Mouse (Mus musculus) large intestine, adult 2 months (tissue): Measurements from ENCODE around the gene Rnf11. TPM values are rescaled to one million over a fixed set of nuclear protein-coding genes. Genes with fewer than 3 reads are reported as not detected.
"Not testable (repeated sequence)": the region's sequence is repeated elsewhere in the genome, so short reads cannot be mapped to it uniquely, and the experiment has no call there.

Experiments
- DNase-seq: peaks from one replicate; pipeline ENCODE4 v3.0.0-alpha.2; 2012; ENCODE audit warnings: low read depth, low spot score
- WGBS: fragments of 180-500 bp; shearing (Covaris S2); methylation state at CpG from one replicate; pipeline ENCODE4 v1.1.7; 2018; 5-methylcytosine and 5-hydroxymethylcytosine counted together
- polyA plus RNA-seq: library from polyadenylated mRNA; depleted of rRNA; stranded (reverse); fragments of >200 nt; gene quantifications from 2 replicates; pipeline ENCODE4 v1.2.3, GENCODE M21; 2012; rRNA removed

The Rnf11 gene
- polyA plus RNA-seq, 1 experiment: 12.3 TPM

DNA sequence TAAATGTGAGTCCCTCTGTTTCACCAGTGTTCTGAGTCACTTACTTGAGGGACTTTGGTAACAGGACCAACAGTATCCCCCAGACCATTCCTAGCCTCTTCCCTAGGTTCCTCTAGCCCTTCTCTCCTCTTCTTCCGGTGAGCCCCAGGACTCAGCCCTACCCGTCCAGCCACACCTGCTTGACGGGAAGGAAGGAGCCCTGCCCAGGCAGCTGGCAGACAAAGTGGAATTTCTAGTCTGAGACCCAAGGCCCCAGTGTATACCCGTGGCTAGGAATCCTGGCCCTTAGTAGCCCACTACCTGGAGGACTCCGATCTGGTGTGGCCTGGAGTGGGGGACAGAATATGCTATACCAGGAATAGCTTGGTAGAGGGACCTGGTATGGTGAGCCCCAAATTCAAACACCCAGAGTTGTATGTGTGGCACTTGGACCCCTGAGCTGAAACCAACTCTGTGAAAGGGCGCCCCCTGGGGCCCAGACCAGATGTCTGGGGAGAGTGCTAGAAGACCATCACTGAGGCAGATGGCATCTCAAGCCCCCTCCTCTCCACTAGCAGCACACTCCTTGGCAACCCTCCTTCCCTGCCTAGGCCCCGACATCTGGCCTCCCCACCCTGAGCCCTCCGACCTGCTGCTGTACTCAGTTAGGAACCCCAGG lies 64.3 kb downstream of the Rnf11 start:
- 49% methylated on average over 8 of the region's 8 CpGs for WGBS
- DNase-seq: no peak

DNA sequence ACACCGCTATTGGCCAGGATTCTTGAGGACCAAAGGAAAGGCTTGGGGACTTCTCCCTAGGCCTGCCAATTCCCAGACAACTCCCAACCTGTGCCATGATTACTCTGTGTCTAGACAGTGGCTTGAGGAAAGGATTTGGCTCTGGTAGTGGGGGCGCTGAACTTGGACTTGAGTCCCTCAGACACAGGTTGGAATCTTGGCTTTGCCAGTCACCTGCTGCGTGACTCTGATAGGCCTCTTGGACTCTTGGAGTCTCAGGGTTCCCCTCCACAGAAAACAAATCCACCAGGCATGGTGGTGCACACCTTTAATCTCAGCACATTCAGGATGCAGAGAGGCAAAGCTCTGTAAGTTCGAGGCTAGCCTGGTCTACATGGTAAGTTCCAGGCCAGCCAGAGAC lies 65.0 kb downstream of the Rnf11 start:
- no peak for DNase-seq

DNA sequence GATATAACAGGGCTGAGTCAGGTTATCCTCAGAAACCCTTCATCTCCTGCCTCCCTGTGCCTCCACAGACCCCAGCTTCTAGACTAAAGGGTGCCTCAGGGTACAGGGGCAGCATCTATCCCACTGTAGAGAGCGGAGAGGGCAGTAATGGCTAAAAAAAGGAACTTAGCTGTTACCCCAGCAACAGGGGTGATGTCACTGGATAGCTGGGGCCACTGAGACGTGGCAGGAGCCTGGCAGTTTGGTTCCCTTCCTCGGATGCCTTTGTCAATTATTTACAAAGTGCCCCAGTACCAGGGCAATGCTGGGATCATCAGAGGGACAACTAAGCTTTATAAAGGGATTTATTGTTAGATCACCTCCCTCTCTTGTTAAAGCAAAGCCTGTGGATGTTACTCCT lies 65.5 kb downstream of the Rnf11 start:
- no peak for DNase-seq
- 11% methylated on average over 3 of the region's 3 CpGs for WGBS

More for the DNA sequence above, 65.0 kb downstream of the Rnf11 start:
- 64% methylated on average over 4 of the region's 4 CpGs for WGBS

DNA sequence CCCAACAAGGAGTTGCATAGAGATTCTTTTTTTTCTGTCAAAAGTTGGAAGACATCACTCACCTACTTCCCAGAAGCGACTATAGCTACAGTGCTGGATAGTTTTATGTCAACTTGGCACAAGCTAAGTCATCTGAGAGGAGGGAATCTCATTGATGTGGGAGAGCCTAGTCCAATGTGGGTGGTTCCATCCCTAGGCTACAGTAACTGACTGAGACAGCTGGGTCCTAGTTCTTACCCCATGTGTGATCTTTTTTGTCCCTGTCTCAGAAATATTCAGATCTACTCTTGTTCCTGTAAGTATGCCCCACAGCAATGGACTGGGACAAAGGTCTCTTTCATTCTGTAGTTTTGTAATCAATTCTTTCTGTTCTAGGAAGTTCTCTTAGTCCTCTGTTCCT lies 66.5 kb downstream of the Rnf11 start:
- WGBS: 66% methylated on average over 1 of the region's 1 CpGs
- no peak for DNase-seq

DNA sequence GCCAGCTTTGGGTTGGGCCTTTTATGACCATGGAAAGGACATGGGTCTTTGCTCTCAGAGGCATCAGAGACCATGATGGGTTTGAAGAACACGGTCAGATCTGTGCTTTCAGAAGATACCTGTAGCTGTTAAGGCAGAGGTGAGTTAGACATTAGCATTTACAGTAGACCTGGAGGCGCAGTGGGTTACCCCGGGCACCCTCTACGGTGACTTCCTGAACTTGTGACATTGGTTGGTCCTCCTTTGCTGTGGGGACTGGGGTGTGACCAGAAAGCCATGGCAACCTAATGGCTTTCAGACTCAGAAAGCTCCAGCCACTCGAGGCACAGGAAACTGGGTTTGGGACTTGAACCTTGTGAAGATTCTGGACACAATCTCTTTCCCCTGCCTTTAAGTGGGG lies 72.3 kb downstream of the Rnf11 start:
- no peak for DNase-seq
- 76% methylated on average over 5 of the region's 5 CpGs for WGBS

DNA sequence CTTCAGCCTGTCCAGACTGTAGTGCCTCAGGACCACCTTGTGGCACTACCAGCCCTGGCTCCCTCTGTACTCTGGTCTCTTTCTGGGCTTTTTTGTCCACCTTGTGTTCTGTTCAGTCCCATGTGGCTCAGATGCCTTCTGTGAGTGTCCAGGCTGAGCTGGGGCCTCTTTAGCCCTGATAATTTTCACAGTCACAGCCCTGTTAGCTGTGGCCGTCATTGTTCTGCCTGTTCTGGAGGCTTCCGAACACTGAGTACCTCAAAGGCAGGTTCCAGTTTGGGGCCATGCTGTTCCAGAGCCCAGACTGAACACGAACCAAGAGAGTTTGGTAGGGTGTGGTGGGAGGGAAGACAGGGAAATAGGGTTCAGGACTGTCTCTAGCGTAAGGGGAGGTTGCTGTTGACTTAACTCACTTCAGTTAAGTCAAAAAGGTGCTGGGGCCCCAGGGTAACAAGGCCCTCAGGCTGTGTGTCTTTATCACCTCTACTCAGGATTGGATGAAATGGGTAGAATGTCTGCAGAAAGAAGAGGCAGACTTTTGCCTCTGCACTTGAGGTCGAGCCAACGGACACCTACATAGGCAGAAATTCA lies 73.1 kb downstream of the Rnf11 start:
- 90% methylated on average over 6 of the region's 6 CpGs for WGBS
- no peak for DNase-seq

DNA sequence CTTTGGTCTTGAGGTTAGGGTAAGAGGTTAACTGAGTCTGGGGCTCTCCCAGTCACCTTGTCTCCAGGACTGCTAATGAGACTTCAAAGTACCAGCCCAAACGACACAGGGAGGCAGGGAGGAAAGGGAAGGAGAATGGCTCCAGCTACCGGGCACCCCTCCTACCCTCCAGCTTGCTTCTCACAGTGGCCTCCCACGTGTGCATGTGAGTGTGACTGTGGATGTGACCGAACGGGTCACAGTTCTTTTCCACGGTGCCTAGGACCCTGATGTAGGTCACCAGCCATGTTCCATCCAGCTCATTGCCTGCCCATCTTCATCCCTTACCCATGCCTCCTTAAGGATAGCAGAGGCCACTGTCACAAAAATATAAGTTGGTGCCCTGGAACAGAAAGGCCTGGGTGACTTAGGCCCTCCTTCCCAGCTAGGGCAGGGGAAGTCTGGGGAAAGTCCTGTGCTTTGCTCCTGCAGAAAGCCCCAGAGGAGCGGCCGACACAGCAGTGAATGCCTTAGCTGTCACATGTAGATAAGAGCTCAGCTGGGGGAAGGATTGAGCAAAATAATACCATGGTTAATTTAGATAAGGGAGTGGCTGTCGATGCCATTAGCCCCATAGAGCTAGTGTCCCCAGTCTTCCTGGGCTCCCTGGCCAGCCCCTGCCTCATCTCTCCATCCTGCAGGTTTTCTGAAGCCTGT lies 73.7 kb downstream of the Rnf11 start:
- 69% methylated on average over 9 of the region's 9 CpGs for WGBS
- no peak for DNase-seq

DNA sequence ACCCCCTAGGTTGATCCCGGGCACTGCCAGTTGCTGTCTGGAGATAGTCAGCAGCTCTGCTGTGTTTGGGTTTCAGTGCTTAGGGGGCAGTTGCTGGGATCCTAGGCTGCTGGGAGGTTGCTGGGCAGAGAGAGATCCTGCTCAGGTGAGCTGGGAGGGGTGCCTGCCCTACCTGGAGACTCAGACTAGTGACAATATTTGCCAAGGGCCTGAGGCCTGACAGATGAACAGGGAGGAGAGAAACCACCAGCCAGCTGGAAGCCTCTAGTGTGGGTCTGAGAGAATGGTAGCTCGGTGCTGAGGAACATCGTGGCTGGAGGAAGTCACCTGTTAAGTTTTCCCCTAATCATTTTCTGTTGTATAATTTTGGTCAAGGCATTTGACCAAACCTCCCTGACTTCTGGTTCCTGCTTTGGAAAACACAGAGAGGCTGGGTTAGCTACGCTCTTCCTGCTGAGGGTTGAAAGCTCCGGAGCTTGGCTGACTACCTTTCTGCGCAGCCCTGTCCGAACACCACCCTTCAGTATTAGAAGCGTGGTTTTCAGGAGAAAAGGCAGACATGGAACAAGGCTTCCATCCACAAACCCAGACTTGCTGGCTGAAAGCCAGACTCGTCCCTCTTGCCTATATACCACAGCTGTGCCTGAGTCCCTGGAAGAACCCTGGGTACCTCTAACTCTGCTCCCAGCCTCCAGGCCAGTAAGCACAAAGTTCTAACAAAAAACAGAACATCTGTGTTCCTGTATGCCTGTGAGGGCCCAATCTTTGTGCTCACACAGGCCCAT lies 76.6 kb downstream of the Rnf11 start:
- 46% methylated on average over 9 of the region's 9 CpGs for WGBS

DNA sequence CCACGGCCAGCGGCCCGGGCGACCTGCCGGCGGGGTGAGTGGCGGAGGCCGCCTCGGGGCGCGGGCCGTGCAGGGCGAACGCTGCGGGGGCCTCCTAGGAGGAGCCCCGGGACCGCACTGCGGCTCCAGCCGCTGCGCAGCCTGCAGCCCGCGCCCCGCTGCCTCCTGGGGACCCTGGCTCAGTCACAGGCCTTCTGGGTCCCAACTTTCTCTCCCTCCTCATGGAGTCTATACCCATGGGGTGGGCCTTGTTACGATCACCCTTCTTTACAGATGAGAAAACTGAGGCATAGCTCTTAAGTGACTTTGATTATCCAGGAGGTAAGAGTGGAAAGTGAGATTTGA lies 77.4 kb downstream of the Rnf11 start:
- WGBS: 4% methylated on average over 24 of the region's 24 CpGs
- no peak for DNase-seq

More for the DNA sequence above, 76.6 kb downstream of the Rnf11 start:
- no peak for DNase-seq

DNA sequence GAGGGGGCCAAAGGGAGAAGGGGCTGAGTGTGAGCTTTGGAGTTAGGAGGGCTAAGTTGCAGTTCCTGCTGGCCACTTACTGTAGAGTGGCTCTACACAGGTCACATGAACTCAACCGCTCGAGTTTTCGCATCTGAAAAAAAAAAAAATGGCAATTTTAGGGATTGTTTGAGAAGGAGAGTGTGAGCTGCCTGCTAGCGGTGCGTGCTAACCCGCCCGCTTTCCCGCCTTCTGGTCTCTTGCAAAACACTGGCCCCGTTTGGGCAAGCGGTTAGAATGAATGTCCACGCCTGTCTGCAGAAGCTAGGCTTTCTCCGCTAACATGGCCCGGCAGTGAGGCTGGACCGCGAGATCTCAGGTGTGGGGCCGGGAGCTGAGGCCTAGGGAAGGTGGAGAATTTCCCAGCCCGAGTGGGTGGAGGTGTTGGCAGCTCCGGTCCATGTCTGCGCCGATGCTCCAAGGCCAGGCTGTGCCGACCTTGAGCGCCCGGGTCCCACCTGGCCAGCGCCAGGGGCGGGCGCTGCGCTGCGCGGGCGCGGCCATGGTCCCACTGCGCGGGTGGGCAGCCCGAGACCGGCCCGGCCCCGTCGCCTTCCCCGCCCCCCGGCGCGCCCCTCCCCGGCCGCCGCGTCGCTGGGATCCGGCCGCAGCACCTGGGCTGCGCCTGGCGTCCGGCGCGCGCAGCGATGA lies 77.9 kb downstream of the Rnf11 start, which contains the start of gene Ttc39a:
Ttc39a (plus strand) TSS at position 138 of the 690 bp plus-strand sequence.
- DNase-seq: no peak

DNA sequence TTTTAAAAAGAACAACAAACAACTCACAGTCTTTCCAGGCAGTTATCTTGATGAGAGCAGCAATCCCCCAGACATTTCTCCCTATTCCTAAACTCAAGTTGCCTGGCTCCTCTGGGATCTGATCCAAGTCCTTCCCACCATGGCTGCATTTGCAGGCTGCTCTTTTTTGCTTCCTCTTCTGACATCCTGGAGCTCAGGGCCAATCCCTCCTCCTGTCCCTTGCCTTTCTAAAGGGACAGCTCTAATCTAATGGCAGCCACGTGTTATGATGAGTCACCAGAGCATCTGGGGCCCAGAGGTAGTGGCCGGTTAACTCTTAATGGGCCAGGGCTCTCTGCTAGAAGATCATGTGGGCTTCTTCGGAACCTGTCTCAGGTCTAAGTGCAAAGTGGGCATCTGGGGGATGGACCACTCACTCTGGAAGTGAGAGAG lies 78.5 kb downstream of the Rnf11 start:
- DNase-seq: peak; percentile 91
- WGBS: 2% methylated on average over 3 of the region's 3 CpGs

More for the DNA sequence above, 77.9 kb downstream of the Rnf11 start, which contains the start of gene Ttc39a:
- WGBS: 2% methylated on average over 52 of the region's 56 CpGs

DNA sequence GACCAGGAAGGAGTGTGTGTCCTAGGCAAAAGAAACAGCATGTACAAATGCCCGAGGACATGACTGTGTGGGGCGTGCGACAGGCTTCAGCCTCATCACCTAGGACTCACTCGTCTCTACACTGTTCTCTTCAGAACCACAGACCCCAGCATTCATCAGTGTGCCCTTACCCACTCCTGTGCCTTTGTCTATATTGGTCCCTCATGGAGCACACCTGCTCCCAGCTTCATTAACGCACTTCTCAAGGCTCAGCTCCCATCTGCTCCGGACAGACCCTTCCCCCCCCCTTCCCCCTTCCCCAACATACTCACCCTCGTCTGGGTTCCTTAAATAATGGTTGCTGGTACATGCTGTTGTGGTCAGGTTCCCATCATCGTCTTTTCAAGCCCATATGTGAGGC lies 79.1 kb downstream of the Rnf11 start:
- WGBS: 60% methylated on average over 8 of the region's 8 CpGs

DNA sequence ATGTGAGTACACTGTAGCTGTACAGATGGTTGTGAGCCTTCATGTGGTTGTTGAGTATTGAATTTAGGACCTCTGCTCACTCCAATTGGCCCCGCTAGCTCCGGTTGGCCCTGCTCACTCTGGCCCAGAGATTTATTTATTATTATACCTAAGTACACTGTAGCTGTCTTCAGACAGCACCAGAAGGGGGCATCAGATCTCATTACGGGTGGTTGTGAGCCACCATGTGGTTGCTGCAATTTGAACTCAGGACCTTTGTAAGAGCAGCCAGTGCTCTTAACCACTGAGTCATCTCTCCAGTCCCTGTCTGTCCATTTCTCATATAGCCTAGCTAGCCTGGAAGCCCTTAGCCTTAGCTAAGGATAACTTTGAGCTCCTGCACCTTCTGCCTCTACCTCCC lies 79.6 kb downstream of the Rnf11 start:
- 81% methylated on average over 3 of the region's 3 CpGs for WGBS

More for the DNA sequence above, 79.1 kb downstream of the Rnf11 start:
- DNase-seq: no peak

DNA sequence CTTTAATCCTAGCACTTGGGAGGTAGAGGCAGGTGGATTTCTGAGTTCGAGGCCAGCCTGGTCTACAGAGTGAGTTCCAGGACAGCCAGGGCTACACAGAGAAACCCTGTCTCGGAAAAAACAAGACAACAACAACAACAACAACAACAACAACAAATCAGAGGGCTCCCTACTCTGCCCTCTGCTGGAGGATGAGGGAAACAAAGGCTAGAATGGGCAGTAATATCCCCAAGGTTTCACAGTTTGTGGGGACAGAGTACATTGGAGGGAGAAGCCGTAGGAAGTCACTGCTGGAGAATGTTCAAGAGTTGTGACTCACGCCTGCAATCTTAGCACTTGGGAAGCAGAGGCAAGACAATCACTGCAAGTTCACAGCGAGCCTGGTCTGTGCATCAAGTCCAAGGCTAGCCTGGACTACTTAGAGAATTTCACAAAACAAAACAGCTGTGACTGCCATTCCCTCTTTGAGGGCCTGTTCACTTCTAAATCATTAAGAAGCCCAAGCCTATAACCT lies 83.3 kb downstream of the Rnf11 start:
- WGBS: 52% methylated on average over 5 of the region's 5 CpGs
- DNase-seq: no peak

More for the DNA sequence above, 79.6 kb downstream of the Rnf11 start:
- DNase-seq: not testable (repeated sequence)

Other genes with a start within 250 kb of the Rnf11 start
- 9.0 and 12.8 TPM in 2 replicates for gene Eps15, start 204.5 kb downstream of the Rnf11 start, polyA plus RNA-seq
- gene Ttc39a, start 78.1 kb downstream of the Rnf11 start, polyA plus RNA-seq: 24.0 and 28.3 TPM in 2 replicates
- not detected in 2 replicates for gene 4930522H14Rik, start 46.6 kb upstream of the Rnf11 start, polyA plus RNA-seq
- gene Cdkn2c, start 182.5 kb upstream of the Rnf11 start, polyA plus RNA-seq: 7.0 and 7.3 TPM in 2 replicates
- gene Faf1, start 191.9 kb upstream of the Rnf11 start, polyA plus RNA-seq: 6.0 and 8.2 TPM in 2 replicates